Comparison of ENCODE assay signal across 8 mouse cellular contexts in genomic region chr1:43361455-43361863, GRCm38 (mm10).
DNase-seq lines count a peak whose midpoint lies in the region; ATAC-seq lines count a peak whose summit lies in the region.
"Had no signal": no experiment of that assay in that cellular context is flagged by ENCODE, and none has a peak within 500 bp of the region (broad histone marks: within the 10 kb centered on the region; RNA-seq: fewer than 3 reads in every experiment).

No protein-coding gene starts in this region.

- H3K9ac ChIP-seq in midbrain, embryonic 14.5 days (replicated peaks; ENCODE audit: low read length), result no peak overlapping the region
- no peak overlapping the region for H3K9ac ChIP-seq in hindbrain, embryonic 15.5 days
- no peak overlapping the region for H3K9ac ChIP-seq in neural tube, embryonic 15.5 days (replicated peaks)
- H3K9ac ChIP-seq: liver, embryonic 12.5 days had no signal

- peaks cover 31% of the 10 kb centered on the region for H3K4me1 ChIP-seq in midbrain, embryonic 10.5 days
- peaks cover 6% of the 10 kb centered on the region for H3K4me1 ChIP-seq in midbrain, embryonic 14.5 days (ENCODE audit: control insufficient read depth, insufficient read depth, low read length)
- peaks cover 19% of the 10 kb centered on the region for H3K4me1 ChIP-seq in hindbrain, embryonic 15.5 days (replicated peaks)
- peaks cover 21% of the 10 kb centered on the region for H3K4me1 ChIP-seq in neural tube, embryonic 15.5 days

- no peak overlapping the region for H3K4me2 ChIP-seq in midbrain, embryonic 14.5 days (ENCODE audit: low read length)
- no peak overlapping the region for H3K4me2 ChIP-seq in hindbrain, embryonic 15.5 days
- H3K4me2 ChIP-seq in neural tube, embryonic 15.5 days, result no peak overlapping the region
- H3K4me2 ChIP-seq: liver, embryonic 12.5 days had no signal

- peak overlapping the region; percentile 59; the same call in 1 of the 2 replicates for H3K27ac ChIP-seq in midbrain, embryonic 10.5 days (replicated peaks)
- H3K27ac ChIP-seq in midbrain, embryonic 14.5 days (replicated peaks; ENCODE audit: low read depth, low read length), result no peak overlapping the region
- H3K27ac ChIP-seq in hindbrain, embryonic 15.5 days (replicated peaks), result no peak overlapping the region
- H3K27ac ChIP-seq in neural tube, embryonic 15.5 days (replicated peaks), result no peak overlapping the region
- H3K27ac ChIP-seq: liver, embryonic 12.5 days had no signal

- H3K36me3 ChIP-seq in midbrain, embryonic 10.5 days, result no peaks in the 10 kb centered on the region
- H3K36me3 ChIP-seq in midbrain, embryonic 14.5 days (ENCODE audit: control insufficient read depth, insufficient read depth, low read length), result no peaks in the 10 kb centered on the region
- no peaks in the 10 kb centered on the region for H3K36me3 ChIP-seq in hindbrain, embryonic 15.5 days
- no peaks in the 10 kb centered on the region for H3K36me3 ChIP-seq in neural tube, embryonic 15.5 days
- H3K36me3 ChIP-seq: liver, embryonic 12.5 days had no signal

- no peaks in the 10 kb centered on the region for H3K9me3 ChIP-seq in midbrain, embryonic 10.5 days (replicated peaks)
- no peaks in the 10 kb centered on the region for H3K9me3 ChIP-seq in midbrain, embryonic 14.5 days (ENCODE audit: control insufficient read depth, low read length)
- no peaks in the 10 kb centered on the region for H3K9me3 ChIP-seq in hindbrain, embryonic 15.5 days
- H3K9me3 ChIP-seq in neural tube, embryonic 15.5 days (replicated peaks), result no peaks in the 10 kb centered on the region
- H3K9me3 ChIP-seq: liver, embryonic 12.5 days had no signal

- DNase-seq in midbrain, embryonic 10.5 days (ENCODE audit: low spot score), result peak; percentile 28
- DNase-seq in midbrain, embryonic 14.5 days, result no peak
- no peak for DNase-seq in urinary bladder, postnatal 25 days (ENCODE audit: low spot score)

- H3K4me3 ChIP-seq in midbrain, embryonic 10.5 days, result no peak overlapping the region
- H3K4me3 ChIP-seq in midbrain, embryonic 14.5 days (replicated peaks; ENCODE audit: low read depth, low read length), result no peak overlapping the region
- H3K4me3 ChIP-seq in hindbrain, embryonic 15.5 days, result no peak overlapping the region
- no peak overlapping the region for H3K4me3 ChIP-seq in neural tube, embryonic 15.5 days (replicated peaks)
- H3K4me3 ChIP-seq: liver, embryonic 12.5 days had no signal

- ATAC-seq in midbrain, embryonic 14.5 days (ENCODE audit: low FRiP score, low TSS enrichment), result no peak
- peak; percentile 72 for ATAC-seq in activated CD4-positive, CD25-positive, alpha-beta regulatory T cell, adult 4 months
- ATAC-seq in hindbrain, embryonic 15.5 days (ENCODE audit: low FRiP score, low read depth), result peak; percentile 12; the same call in 1 of the 2 replicates
- 0 out of 2 replicates have a peak, but pooled peaks have one; percentile 42 for ATAC-seq in neural tube, embryonic 15.5 days (ENCODE audit: low FRiP score)
- no peak for ATAC-seq in erythroblast, adult 5-6 weeks (replicated peaks; ENCODE audit: low FRiP score, poor library complexity, severe bottlenecking)
- ATAC-seq: liver, embryonic 12.5 days had no signal

- WGBS in midbrain, embryonic 10.5 days, result 15% methylated on average over 3 of the region's 3 CpGs
- WGBS in midbrain, embryonic 14.5 days, result 9% methylated on average over 3 of the region's 3 CpGs
- 15% methylated on average over 3 of the region's 3 CpGs for WGBS in hindbrain, embryonic 15.5 days
- WGBS in neural tube, embryonic 15.5 days, result 13% methylated on average over 3 of the region's 3 CpGs

- H3K27me3 ChIP-seq in midbrain, embryonic 10.5 days (ENCODE audit: low read depth, poor library complexity, severe bottlenecking), result peaks cover 13% of the 10 kb centered on the region
- H3K27me3 ChIP-seq in midbrain, embryonic 14.5 days (ENCODE audit: control insufficient read depth, insufficient read depth, low read length), result no peaks in the 10 kb centered on the region
- H3K27me3 ChIP-seq in hindbrain, embryonic 15.5 days, result no peaks in the 10 kb centered on the region
- H3K27me3 ChIP-seq in neural tube, embryonic 15.5 days (replicated peaks), result no peaks in the 10 kb centered on the region

Comparison
In these comparisons a context has a peak if more than half of its experiments do, and no peak if none do; other contexts are left out.
1. ATAC-seq: peak in activated CD4-positive, CD25-positive, alpha-beta regulatory T cell, adult 4 months (single experiment), hindbrain, embryonic 15.5 days (single experiment) and neural tube, embryonic 15.5 days (single experiment); none in midbrain, embryonic 14.5 days (single experiment) and erythroblast, adult 5-6 weeks (single experiment).